Mouse (Mus musculus): Measurements from ENCODE around the gene Zfr. TPM values are rescaled to one million over a fixed set of nuclear protein-coding genes. Genes with fewer than 3 reads are reported as not detected.

The Zfr gene
- polyA plus RNA-seq, 1 experiment from 2014 or later: 37.5 TPM

GRCm38 (mm10) chr15:12090981-12091669 is 26.5 kb upstream of the Zfr start:
- Histone ChIP-seq H3K27ac (replicated peaks) (no peak overlapping the region), H3K36me3 (replicated peaks) (no peaks in the 10 kb centered on the region), H3K9me3 (replicated peaks) (no peaks in the 10 kb centered on the region), H3K9ac (no peak overlapping the region), H3K27me3 (no peaks in the 10 kb centered on the region), H3K4me2 (no peak overlapping the region), H3K4me1 (replicated peaks) (no peaks in the 10 kb centered on the region), H3K4me3 (replicated peaks) (no peak overlapping the region)
- ATAC-seq (ENCODE audit: insufficient read depth): no peak
- WGBS (ENCODE audit: insufficient replicate concordance): 76% methylated on average over 9 of the region's 9 CpGs

- no peaks in the 10 kb centered on the region for H3K9me3 ChIP-seq (replicated peaks)
- H3K9ac ChIP-seq: no peak overlapping the region
- H3K4me1 ChIP-seq (replicated peaks): no peaks in the 10 kb centered on the region
- no peak overlapping the region for H3K4me3 ChIP-seq (replicated peaks)
- H3K27me3 ChIP-seq: no peaks in the 10 kb centered on the region
- no peak for ATAC-seq (ENCODE audit: insufficient read depth)
- H3K36me3 ChIP-seq (replicated peaks): no peaks in the 10 kb centered on the region
- no peak overlapping the region for H3K27ac ChIP-seq (replicated peaks)
- no peak overlapping the region for H3K4me2 ChIP-seq
- WGBS (ENCODE audit: insufficient replicate concordance): 33% methylated on average over 10 of the region's 10 CpGs
These were observed 25.7 kb upstream of the Zfr start for GRCm38 (mm10) chr15:12091781-12092458.

- no peaks in the 10 kb centered on the region for H3K27me3 ChIP-seq
- H3K4me1 ChIP-seq (replicated peaks): no peaks in the 10 kb centered on the region
- ATAC-seq (ENCODE audit: insufficient read depth): no peak
- no peak overlapping the region for H3K9ac ChIP-seq
- WGBS (ENCODE audit: insufficient replicate concordance): 77% methylated on average over 25 of the region's 25 CpGs
- no peaks in the 10 kb centered on the region for H3K9me3 ChIP-seq (replicated peaks)
- no peak overlapping the region for H3K4me3 ChIP-seq (replicated peaks)
- no peak overlapping the region for H3K4me2 ChIP-seq
- H3K27ac ChIP-seq (replicated peaks): no peak overlapping the region
- no peaks in the 10 kb centered on the region for H3K36me3 ChIP-seq (replicated peaks)
These were observed 24.3 kb upstream of the Zfr start for GRCm38 (mm10) chr15:12093026-12093960.

- ATAC-seq (ENCODE audit: insufficient read depth): no peak
- H3K4me1 ChIP-seq (replicated peaks): no peaks in the 10 kb centered on the region
- H3K27me3 ChIP-seq: no peaks in the 10 kb centered on the region
- H3K4me2 ChIP-seq: no peak overlapping the region
- no peak overlapping the region for H3K27ac ChIP-seq (replicated peaks)
- H3K4me3 ChIP-seq (replicated peaks): no peak overlapping the region
- H3K9ac ChIP-seq: no peak overlapping the region
- WGBS (ENCODE audit: insufficient replicate concordance): 79% methylated on average over 4 of the region's 4 CpGs
- no peaks in the 10 kb centered on the region for H3K9me3 ChIP-seq (replicated peaks)
- H3K36me3 ChIP-seq (replicated peaks): no peaks in the 10 kb centered on the region
These were observed 23.6 kb upstream of the Zfr start for GRCm38 (mm10) chr15:12093961-12094566.

GRCm38 (mm10) chr15:12096447-12096846 is 21.2 kb upstream of the Zfr start:
- Histone ChIP-seq H3K27ac (replicated peaks) (no peak overlapping the region), H3K27me3 (no peaks in the 10 kb centered on the region), H3K4me3 (replicated peaks) (no peak overlapping the region), H3K9me3 (replicated peaks) (no peaks in the 10 kb centered on the region), H3K36me3 (replicated peaks) (no peaks in the 10 kb centered on the region), H3K4me1 (replicated peaks) (no peaks in the 10 kb centered on the region), H3K4me2 (no peak overlapping the region), H3K9ac (no peak overlapping the region)
- no peak for ATAC-seq (ENCODE audit: insufficient read depth)
- WGBS (ENCODE audit: insufficient replicate concordance): 60% methylated on average over 4 of the region's 4 CpGs

- ATAC-seq (ENCODE audit: insufficient read depth): no peak
- Histone ChIP-seq H3K4me1 (replicated peaks) (no peaks in the 10 kb centered on the region), H3K9me3 (replicated peaks) (no peaks in the 10 kb centered on the region), H3K27ac (replicated peaks) (no peak overlapping the region), H3K4me2 (no peak overlapping the region), H3K9ac (no peak overlapping the region), H3K27me3 (no peaks in the 10 kb centered on the region), H3K36me3 (replicated peaks) (no peaks in the 10 kb centered on the region), H3K4me3 (replicated peaks) (no peak overlapping the region)
- WGBS (ENCODE audit: insufficient replicate concordance): 78% methylated on average over 5 of the region's 5 CpGs
These were observed 20.3 kb upstream of the Zfr start for GRCm38 (mm10) chr15:12097344-12097743.

GRCm38 (mm10) chr15:12100912-12101311 is 16.7 kb upstream of the Zfr start:
- no peak overlapping the region for H3K9ac ChIP-seq
- no peaks in the 10 kb centered on the region for H3K9me3 ChIP-seq (replicated peaks)
- H3K36me3 ChIP-seq (replicated peaks): no peaks in the 10 kb centered on the region
- no peak overlapping the region for H3K4me3 ChIP-seq (replicated peaks)
- WGBS (ENCODE audit: insufficient replicate concordance): 58% methylated on average over 5 of the region's 5 CpGs
- H3K4me2 ChIP-seq: no peak overlapping the region
- no peaks in the 10 kb centered on the region for H3K27me3 ChIP-seq
- H3K27ac ChIP-seq (replicated peaks): no peak overlapping the region
- no peaks in the 10 kb centered on the region for H3K4me1 ChIP-seq (replicated peaks)
- no peak for ATAC-seq (ENCODE audit: insufficient read depth)

- H3K4me2 ChIP-seq: no peak overlapping the region
- no peaks in the 10 kb centered on the region for H3K9me3 ChIP-seq (replicated peaks)
- no peaks in the 10 kb centered on the region for H3K36me3 ChIP-seq (replicated peaks)
- H3K9ac ChIP-seq: no peak overlapping the region
- no peaks in the 10 kb centered on the region for H3K4me1 ChIP-seq (replicated peaks)
- no peak for ATAC-seq (ENCODE audit: insufficient read depth)
- H3K27me3 ChIP-seq: 0 out of 2 replicates have a peak, but pooled peaks cover 3% of the 10 kb centered on the region
- H3K27ac ChIP-seq (replicated peaks): no peak overlapping the region
- WGBS (ENCODE audit: insufficient replicate concordance): 44% methylated on average over 3 of the region's 3 CpGs
- no peak overlapping the region for H3K4me3 ChIP-seq (replicated peaks)
These were observed 13.9 kb upstream of the Zfr start for GRCm38 (mm10) chr15:12103763-12104162.

- no peaks in the 10 kb centered on the region for H3K36me3 ChIP-seq (replicated peaks)
- no peaks in the 10 kb centered on the region for H3K4me1 ChIP-seq (replicated peaks)
- 0 out of 2 replicates have a peak, but pooled peaks cover 3% of the 10 kb centered on the region for H3K27me3 ChIP-seq
- 48% methylated on average over 2 of the region's 2 CpGs for WGBS (ENCODE audit: insufficient replicate concordance)
- H3K9ac ChIP-seq: no peak overlapping the region
- no peak overlapping the region for H3K27ac ChIP-seq (replicated peaks)
- no peak overlapping the region for H3K4me3 ChIP-seq (replicated peaks)
- ATAC-seq (ENCODE audit: insufficient read depth): no peak
- no peak overlapping the region for H3K4me2 ChIP-seq
- H3K9me3 ChIP-seq (replicated peaks): no peaks in the 10 kb centered on the region
These were observed 12.8 kb upstream of the Zfr start for GRCm38 (mm10) chr15:12104827-12105226.

- Histone ChIP-seq H3K4me2 (no peak overlapping the region), H3K4me3 (replicated peaks) (no peak overlapping the region), H3K36me3 (replicated peaks) (no peaks in the 10 kb centered on the region), H3K4me1 (replicated peaks) (no peaks in the 10 kb centered on the region), H3K9ac (no peak overlapping the region), H3K9me3 (replicated peaks) (no peaks in the 10 kb centered on the region), H3K27ac (replicated peaks) (no peak overlapping the region), H3K27me3 (0 out of 2 replicates have a peak, but pooled peaks cover 3% of the 10 kb centered on the region)
- ATAC-seq (ENCODE audit: insufficient read depth): no peak
- 76% methylated on average over 12 of the region's 12 CpGs for WGBS (ENCODE audit: insufficient replicate concordance)
These were observed 11.2 kb upstream of the Zfr start for GRCm38 (mm10) chr15:12106430-12106829.

GRCm38 (mm10) chr15:12108200-12108599 is 9.4 kb upstream of the Zfr start:
- 0 out of 2 replicates have a peak, but pooled peaks cover 3% of the 10 kb centered on the region for H3K27me3 ChIP-seq

More at GRCm38 (mm10) chr15:12108200-12108599, 9.4 kb upstream of the Zfr start:
- Histone ChIP-seq H3K4me2 (no peak overlapping the region), H3K9ac (no peak overlapping the region), H3K4me3 (replicated peaks) (no peak overlapping the region), H3K4me1 (replicated peaks) (peaks cover 2% of the 10 kb centered on the region), H3K36me3 (replicated peaks) (no peaks in the 10 kb centered on the region), H3K27ac (replicated peaks) (no peak overlapping the region), H3K9me3 (replicated peaks) (no peaks in the 10 kb centered on the region)
- ATAC-seq (ENCODE audit: insufficient read depth): no peak
- WGBS (ENCODE audit: insufficient replicate concordance): 41% methylated on average over 4 of the region's 4 CpGs
